Mouse (Mus musculus): Measurements from ENCODE around the gene Srcin1.

Srcin1 gene

GRCm38 (mm10) chr11:97509058-97509457, 66.9 kb downstream of the Srcin1 start:
- DNase-seq (ENCODE audit: low read depth, low spot score) = no peak

- DNase-seq (ENCODE audit: low read depth, low spot score) = no peak
Measured at GRCm38 (mm10) chr11:97508198-97508597, 67.8 kb downstream of the Srcin1 start.

- no peak for DNase-seq (ENCODE audit: low read depth, low spot score)
Measured at GRCm38 (mm10) chr11:97506331-97506730, 69.7 kb downstream of the Srcin1 start.

GRCm38 (mm10) chr11:97505784-97506183, 70.2 kb downstream of the Srcin1 start:
- DNase-seq (ENCODE audit: low read depth, low spot score) = no peak

GRCm38 (mm10) chr11:97502846-97503245, 73.1 kb downstream of the Srcin1 start:
- DNase-seq (ENCODE audit: low read depth, low spot score) = no peak

- DNase-seq (ENCODE audit: low read depth, low spot score) = no peak
Measured at GRCm38 (mm10) chr11:97502383-97502782, 73.6 kb downstream of the Srcin1 start.

- DNase-seq (ENCODE audit: low read depth, low spot score) = no peak
Measured at GRCm38 (mm10) chr11:97500720-97501448, 75.1 kb downstream of the Srcin1 start.

- no peak for DNase-seq (ENCODE audit: low read depth, low spot score)
Measured at GRCm38 (mm10) chr11:97499865-97500719, 75.9 kb downstream of the Srcin1 start, which contains the start of gene 4933428G20Rik. Gene 4933428G20Rik (minus strand): TSS chr11:97500340.

GRCm38 (mm10) chr11:97497543-97497942, 78.4 kb downstream of the Srcin1 start:
- no peak for DNase-seq (ENCODE audit: low read depth, low spot score)

GRCm38 (mm10) chr11:97492836-97493235, 83.2 kb downstream of the Srcin1 start:
- no peak for DNase-seq (ENCODE audit: low read depth, low spot score)

- no peak for DNase-seq (ENCODE audit: low read depth, low spot score)
Measured at GRCm38 (mm10) chr11:97491640-97492039, 84.3 kb downstream of the Srcin1 start.

GRCm38 (mm10) chr11:97489589-97490324, 86.2 kb downstream of the Srcin1 start:
- peak; percentile 72 for DNase-seq (ENCODE audit: low read depth, low spot score)

GRCm38 (mm10) chr11:97487656-97488055, 88.3 kb downstream of the Srcin1 start:
- DNase-seq (ENCODE audit: low read depth, low spot score) = no peak

- no peak for DNase-seq (ENCODE audit: low read depth, low spot score)
Measured at GRCm38 (mm10) chr11:97485661-97486060, 90.3 kb downstream of the Srcin1 start.

GRCm38 (mm10) chr11:97479824-97480223, 96.2 kb downstream of the Srcin1 start:
- DNase-seq (ENCODE audit: low read depth, low spot score) = no peak

- DNase-seq (ENCODE audit: low read depth, low spot score) = no peak
Measured at GRCm38 (mm10) chr11:97479085-97479484, 96.9 kb downstream of the Srcin1 start.

GRCm38 (mm10) chr11:97478345-97478744, 97.6 kb downstream of the Srcin1 start:
- DNase-seq (ENCODE audit: low read depth, low spot score) = no peak

- no peak for DNase-seq (ENCODE audit: low read depth, low spot score)
Measured at GRCm38 (mm10) chr11:97477431-97477830, 98.6 kb downstream of the Srcin1 start.

GRCm38 (mm10) chr11:97476334-97477095, 99.5 kb downstream of the Srcin1 start:
- peak; percentile 66 for DNase-seq (ENCODE audit: low read depth, low spot score)

GRCm38 (mm10) chr11:97471276-97471675, 104.7 kb downstream of the Srcin1 start:
- DNase-seq (ENCODE audit: low read depth, low spot score) = no peak

- DNase-seq (ENCODE audit: low read depth, low spot score) = no peak
Measured at GRCm38 (mm10) chr11:97469828-97470227, 106.2 kb downstream of the Srcin1 start.

All from embryo, embryonic 11.5 days (tissue).